Mouse (Mus musculus) megakaryocyte-erythroid progenitor cell, adult 5-6 weeks (primary cell): ENCODE measurements around the gene Gm5741. TPM values are rescaled to one million over a fixed set of nuclear protein-coding genes. Genes with fewer than 3 reads are reported as not detected.

Experiments used
- ATAC-seq: replicated peaks from 2 replicates; pipeline ENCODE4 v1.8.0; 2016; ENCODE audit warnings: mild to moderate bottlenecking, inconsistent platforms; ENCODE audit not compliant: severe bottlenecking, poor library complexity, low FRiP score, low TSS enrichment
- total RNA-seq, 2 experiments: library from RNA; stranded (forward) in 1 of 2; stranded (reverse) in 1 of 2; fragments of 200-1000, 215-1000 nt in 1 of 2; fragments of >200 nt in 1 of 2; fragmentation: Nextera tagmentation in 1 of 2; gene quantifications; 2 replicates each; pipeline ENCODE4 v1.2.3; 2014 to 2017

Gene Gm5741
- total RNA-seq, 2 experiments from 2014 or later = not detected

DNA sequence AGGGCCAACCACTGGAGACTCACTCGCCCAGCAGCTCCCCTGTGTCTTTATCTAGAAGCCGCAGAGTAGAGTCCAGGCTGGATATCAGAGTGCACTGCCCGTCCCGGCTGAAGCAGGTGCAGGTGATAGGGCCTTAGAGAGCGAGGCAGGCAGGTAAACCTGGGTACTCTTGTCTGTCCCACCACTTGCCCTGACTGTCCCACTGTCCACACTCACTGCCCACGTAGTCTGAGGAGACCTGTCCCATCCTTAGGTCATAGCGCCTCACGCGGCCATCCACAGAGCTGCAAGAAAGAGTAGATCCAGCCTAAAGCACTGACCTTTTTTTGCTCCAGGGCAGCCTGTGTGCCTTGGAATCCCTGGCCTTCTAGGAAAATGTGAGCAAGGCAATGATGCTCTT lies 8.2 kb upstream of the Gm5741 start:
- ATAC-seq = no peak

DNA sequence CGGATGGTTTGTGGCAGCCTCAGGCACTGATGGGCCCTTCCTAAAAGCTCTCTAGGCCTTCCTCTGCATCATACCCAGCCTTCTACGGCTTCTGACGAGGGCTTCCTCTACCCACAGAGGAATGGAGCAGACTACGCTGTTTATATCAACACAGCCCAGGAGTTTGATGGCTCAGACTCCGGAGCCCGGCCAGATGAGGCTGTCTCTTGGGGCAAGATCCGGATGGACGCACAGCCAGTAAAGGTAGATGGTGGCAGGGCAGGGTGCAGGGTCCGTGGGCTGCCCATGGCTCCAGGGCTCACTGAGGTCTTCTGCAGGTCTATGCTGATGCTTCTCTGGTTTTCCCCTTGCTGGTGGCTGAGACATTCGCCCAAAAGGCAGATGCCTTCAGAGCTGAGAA lies 6.8 kb upstream of the Gm5741 start:
- no peak for ATAC-seq

DNA sequence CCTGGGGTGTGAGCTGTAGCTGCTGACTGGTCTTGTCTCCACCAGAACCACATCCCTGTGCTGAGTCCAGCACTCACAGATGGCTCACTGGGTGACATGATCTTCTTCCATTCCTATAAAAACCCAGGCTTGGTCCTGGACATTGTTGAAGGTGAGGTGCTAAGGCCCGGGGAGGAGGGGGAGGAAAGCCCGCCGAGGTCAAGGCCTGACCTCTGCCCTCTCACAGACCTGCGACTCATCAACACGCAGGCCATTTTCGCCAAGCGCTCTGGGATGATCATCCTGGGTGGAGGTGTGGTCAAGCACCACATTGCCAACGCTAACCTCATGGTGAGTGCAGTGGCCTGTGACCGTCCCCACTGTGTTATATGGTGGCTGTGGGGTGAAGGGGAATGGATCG lies 6.4 kb upstream of the Gm5741 start:
- ATAC-seq = no peak

DNA sequence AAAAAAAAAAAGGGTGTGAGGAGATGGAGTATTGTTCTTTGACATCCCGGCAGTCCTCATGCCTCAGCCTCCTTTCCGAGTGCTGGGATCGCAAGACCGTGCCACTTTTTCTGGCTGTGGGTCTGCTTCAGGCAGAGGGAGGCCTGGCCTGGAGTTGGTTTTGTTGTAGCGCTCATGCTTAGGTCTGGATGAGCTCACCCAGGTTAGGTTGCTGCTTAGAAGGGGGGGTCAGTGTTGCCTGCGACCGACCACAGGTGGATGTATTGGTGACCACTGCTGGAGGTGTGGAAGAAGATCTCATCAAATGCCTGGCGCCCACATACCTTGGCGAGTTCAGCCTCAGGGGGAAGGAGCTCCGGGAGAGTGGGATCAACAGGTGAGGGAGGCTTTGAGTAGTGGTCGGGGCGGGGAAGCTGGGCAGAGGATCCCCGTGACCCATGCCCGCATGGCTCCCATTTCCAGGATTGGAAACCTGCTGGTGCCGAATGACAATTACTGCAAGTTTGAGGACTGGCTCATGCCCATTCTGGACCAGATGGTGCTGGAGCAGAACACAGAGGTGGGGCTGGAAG lies 5.3 kb upstream of the Gm5741 start:
- no peak for ATAC-seq

DNA sequence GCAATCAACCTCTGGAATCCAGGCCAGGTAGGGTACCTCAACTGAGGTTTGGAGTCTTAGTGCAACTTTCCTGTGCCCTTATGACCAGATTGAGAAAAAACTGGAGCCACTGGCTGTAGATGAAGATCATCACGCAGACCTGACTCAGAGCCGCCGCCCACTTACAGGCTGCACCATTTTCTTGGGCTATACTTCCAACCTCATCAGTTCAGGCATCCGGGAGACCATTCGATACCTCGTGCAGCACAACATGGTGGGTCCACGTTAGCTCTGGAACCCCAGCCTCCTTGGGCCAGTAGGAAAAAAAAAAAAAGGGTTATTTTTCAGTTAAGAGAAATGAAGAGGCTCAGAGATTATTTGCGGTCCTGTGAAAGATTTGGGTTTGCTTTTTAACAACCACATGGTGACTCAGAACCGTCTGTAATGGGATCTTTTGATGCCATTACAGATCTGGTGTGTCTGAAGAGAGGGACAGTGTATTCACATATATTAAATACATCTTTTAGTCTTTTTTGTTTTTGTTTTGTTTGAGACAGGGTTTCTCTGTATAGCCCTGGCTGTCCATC lies 4.7 kb upstream of the Gm5741 start:
- ATAC-seq = no peak

DNA sequence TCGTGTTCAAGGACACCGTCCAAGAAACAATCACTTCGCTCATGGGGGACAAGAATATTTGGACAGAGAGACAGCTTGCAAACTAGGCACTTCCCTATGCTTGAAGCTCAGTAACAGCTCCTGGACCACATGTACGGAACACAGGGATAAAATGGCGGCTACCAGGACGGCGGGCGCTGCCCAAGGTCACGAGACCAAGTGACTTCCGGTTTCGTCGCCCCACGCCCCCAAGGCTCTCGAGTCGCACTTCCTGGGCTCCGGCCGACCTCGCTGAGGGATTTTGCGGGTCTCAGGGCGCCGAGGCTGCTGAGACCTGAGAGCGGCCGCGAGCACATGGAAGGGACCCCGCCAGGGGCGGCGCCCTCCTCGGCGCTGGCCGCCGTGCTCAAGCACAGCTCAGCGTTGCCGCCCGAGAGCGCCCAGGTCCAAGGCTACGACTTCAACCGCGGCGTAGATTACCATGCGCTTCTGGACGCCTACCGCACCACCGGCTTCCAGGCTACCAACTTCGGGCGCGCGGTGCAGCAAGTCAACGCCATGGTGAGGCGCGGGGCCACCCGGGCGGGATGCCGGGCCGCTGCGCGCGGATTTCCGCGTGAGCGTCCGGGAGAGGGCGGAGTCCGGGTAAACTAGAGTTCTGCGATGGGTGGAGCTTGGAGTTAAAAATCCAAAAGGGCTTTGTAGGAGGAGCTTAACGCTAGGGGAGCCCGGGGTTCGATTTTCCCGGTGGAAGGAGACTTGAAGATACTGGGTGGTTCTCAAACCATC lies 3.9 kb upstream of the Gm5741 start, which contains the start of gene Dhps:
Gene Dhps (plus strand): TSS at position 244 of the 768 bp plus-strand sequence.
- peak; percentile 69 for ATAC-seq

DNA sequence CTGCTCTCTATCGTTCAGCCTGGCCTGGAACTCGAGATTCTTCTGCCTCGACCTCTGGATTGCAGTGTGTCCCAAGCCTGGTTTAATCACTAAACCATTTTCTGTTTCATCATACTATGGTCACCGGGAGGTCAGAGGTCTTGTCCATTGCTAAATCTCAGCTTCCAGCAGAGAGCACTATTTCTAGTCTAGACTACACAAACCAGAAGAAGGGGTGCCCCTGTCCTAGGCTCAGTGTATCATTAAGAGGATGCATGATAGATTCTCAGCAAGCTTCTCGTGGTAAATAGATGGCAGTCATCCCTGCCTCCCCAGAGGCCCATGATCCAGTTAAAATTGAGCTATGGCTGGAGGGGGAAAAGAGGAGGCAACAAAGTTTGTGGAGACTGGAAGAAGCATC lies 3.3 kb upstream of the Gm5741 start:
- no peak for ATAC-seq

DNA sequence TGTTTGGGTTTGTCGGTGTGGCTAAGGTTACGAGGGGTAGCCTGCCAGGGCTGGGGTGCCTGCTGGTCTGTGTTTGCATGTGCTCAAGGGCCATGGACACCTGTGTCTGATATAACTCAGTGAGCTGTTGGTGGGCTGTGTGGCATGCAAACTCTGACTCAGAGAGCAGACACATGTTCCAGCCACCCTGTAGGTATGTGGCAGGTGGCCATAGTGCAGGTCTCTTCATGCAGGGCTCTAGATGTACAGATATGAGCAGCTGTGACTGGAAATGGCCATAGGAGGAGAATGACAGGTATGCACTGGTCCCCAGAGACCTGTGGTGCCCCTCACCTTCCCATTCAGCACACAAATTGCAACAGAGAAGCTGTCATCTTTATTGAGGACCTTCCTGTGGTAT lies 627 bp downstream of the Gm5741 start:
- ATAC-seq = no peak

DNA sequence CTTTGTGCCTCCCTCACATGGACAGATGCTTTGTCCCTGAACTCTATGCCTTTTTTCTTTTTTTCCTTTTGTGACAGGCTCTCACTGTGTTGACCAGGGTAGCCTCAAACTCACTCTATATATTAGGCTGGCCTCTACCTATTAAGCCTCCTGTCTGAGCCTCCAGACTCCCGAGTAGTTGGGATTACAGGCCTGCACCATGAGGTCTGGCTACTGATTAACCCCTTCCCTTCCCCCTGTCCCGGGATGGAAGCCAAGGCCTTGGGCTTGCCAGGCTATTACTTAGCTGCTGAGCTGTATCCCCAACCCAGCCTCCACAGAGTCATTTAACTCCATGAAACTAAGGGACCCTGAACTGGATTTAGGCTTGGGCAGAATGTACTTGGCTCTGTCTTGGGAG lies 2.6 kb downstream of the Gm5741 start:
- ATAC-seq = no peak

DNA sequence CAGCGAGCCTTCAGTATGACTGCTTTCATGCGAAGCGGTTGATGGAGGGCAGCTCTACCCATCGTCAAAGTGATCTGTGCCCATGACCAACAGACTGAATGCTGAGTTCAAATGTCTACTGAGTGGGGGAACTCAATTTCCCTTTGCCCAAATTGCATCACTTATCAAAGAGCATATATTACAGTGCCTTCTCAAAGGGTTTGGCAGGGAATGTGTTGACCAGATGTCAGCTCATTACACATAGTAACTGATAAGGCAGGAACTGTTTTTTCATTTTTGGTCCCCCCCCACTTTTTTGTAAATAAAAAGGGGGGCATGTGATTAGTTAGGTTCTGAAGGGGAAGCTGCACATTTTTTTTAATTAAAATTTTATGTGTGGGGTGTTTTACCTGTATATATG lies 5.2 kb downstream of the Gm5741 start:
- no peak for ATAC-seq

DNA sequence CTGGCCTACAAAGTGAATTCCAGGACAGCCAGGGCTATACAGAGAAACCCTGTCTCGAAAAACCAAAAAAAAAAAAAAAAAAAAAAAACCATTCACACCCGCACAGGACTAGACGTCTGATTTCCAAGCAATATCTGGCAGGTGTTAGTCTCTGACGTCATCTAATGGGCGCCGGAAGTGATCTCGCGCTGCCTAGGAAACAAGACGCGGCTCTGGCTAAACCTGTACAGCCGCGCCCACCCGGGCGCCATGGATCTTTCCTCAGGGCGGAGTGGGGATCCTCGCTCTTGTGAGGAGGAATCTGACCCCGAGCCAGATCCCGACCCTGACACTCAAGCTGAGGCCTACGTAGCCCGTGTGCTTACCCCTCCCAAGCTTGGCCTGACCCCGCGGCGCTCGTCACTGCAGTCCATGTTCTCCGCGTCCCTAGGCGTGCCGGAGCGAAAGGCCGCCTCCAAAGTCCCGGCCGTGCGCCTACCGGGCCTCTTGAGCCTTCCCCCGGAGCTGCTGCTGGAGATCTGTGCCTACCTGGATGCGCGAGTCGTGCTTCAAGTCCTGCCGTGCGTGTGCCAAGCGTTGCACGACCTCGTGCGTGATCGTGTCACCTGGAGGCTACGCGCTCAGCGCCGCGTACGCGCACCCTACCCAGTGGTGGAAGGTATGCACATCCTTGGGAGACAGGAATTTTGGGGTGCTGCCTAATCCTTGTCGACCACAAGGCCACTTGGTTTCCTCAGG lies 7.7 kb downstream of the Gm5741 start, which contains the start of gene Fbxw9:
Gene Fbxw9 (plus strand): TSS at position 177 of the 738 bp plus-strand sequence.
- peak; percentile 83 for ATAC-seq

DNA sequence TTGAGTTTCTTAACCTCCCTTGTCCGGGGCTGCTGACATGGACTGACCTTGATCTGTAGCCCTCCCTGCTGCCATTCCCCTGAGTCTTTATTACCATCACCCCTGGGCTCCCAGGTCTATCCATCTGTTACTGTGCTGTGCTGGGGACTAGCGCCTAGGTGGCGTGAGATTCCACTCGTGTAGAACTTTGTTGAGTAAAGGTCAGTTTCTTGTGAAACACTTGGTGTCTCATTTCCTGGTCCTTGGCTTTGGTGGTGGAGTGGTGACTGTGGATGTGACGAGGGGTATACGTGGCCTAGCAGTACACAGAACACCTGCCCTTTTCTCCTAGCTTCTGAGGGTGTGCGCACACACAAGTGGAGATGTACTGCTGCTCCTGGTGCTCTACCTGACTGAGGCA lies 10.4 kb downstream of the Gm5741 start:
- ATAC-seq = no peak

DNA sequence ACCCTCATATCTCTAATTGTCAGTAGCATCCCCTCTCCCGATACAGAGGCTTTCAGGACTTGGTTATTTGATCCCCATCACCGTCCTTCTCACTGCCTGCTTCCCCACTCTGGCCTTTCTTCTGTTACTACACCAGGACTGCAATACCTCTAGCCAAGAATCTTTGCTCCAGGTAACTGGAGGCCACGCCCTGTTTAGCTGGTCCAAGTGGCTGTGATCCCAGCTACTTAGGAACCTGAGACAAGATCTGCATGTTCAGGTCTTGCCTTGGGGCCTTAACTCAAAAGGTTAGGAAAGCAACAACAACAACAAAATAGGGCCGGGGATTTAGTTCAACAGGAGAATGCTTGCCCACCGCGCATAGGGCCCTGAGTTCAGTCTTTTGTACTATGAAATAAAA lies 24.2 kb downstream of the Gm5741 start:
- ATAC-seq = no peak

DNA sequence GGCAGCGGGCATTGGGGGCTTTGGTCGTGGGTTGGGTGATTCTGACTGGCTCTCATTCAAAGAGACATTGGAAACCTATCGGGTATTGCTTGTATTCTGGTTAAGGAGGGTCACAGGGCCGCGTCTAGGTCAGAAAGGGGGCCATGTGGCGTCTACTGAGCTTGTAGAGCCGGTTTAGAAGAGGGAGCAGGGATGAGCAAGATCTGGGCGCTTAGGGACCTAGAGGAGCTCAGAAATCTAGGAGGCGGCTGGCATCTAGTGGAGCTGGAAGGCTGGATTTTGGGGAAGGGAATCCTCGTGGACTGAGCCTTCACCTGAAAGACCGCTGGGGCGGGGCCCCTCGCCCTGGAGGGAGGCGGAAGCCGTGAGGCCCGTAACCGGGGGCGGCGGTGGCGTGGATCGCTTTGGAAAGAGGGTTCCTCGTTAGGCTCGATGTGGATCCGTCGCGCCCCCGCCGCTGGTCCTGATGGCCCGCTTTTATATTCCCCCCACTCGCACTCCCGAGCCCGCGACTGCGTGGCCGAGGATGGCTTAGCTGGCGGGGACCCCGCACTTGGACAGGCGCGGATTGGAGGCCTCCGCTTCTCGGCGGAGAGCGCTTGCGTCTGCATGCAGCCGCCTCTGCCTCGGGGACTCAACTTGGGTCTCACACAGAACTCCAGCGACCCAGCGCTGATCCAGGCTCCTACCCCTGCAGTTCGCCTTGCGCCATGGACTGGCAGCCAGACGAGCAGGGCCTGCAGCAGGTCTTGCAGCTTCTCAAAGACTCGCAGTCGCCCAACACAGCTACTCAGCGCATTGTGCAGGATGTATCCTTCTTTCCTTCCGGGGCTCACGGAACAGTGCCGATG lies 29.9 kb downstream of the Gm5741 start:
- peak; percentile 11 for ATAC-seq

DNA sequence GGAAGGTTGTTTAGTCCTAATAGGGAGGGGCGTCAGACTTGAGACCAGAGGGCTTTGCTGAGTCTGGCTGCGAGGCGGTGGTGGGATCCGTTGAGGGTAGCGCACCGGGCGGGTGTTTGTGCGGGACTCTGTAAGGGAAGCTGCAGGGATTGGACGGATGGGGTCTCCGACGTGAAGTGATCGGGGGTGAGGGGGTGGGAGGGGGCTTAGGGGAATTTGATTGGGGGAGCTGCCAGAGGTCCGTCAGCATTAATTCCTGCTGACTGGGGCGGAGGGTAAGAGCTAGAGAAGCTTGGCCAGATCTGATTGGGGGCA lies 30.5 kb downstream of the Gm5741 start:
- peak; percentile 21; the same call in 1 of the 2 replicates for ATAC-seq

DNA sequence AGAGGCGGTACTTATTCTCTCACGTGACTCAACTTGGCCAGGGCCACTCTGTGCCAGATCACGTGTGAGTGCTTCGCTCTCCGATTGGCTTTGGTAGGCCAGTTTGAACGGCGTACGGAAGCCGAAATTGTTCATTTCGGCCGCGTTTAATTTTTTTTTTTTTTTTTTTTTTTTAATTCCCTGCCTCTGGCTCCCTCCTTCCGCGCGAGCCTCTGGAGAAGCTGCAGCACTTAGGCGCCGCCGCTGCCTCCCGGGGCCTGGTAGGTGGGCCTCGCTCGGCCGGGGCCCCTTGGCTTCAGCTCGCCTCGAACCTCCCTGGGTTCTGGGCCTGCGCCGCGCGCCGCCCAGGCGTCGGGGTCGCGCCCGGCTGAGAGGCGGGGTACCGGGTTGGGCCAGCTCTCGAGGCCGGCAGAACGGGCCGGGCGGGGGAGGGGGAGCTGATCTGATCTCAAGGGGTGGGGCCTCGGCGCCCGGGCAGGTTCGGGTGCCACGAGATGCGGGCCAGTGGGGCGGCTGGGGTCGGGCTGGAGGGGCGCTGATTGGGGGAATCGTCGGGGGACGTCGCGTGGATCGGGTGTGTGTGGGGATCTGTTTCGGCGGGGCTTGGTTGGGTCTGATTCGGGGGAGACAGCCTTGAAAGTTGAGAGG lies 30.9 kb downstream of the Gm5741 start, which contains the start of gene Tnpo2:
Gene Tnpo2 (plus strand): TSS at position 198 of the 648 bp plus-strand sequence.
- peak; percentile 85 for ATAC-seq

DNA sequence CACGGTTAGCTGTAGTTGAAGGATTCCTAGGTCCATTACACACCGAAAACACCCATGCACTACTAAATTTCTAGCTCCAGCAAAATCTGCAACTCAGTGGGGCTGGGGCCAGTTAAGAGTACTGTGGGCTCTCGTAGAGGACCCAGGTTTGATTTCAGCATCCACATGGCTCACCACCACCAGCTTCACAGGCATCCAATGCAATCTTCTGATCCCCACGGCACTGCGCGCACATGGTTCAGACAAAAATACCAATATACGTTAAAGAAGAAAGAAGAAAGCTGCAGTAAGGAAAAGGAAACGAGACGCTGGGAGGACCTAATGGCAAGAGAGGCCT lies 31.4 kb downstream of the Gm5741 start:
- ATAC-seq = 0 out of 2 replicates have a peak, but pooled peaks have one; percentile 2

DNA sequence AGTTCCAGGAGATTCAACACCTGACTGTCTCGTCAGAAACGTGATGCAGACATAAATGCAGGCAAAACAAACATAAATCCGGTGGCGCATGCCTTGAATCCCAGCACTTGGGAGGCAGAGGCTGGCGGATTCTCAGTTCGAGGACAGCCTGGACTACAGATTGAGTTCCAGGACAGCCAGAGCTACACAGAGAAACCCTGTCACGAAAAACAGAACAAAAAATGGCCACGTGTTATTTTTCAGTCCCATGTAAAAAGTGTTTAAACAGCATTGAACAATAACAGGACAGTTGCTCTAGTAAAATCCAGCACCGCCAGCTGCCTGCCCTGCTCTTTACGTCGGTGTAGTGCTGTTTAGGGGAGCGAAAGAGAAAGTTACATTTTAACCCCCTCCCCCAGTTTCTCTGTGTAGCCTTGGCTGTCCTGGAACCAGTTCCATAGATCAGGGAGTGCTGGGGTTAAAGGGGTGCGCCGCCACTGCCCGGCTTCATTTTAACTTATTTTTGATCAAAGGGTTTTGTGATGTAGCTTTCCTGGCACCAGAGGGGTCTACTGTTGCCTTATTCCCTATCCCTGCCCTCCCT lies 32.0 kb downstream of the Gm5741 start:
- ATAC-seq = no peak
